Mouse (Mus musculus) C2C12 (cell line): ENCODE measurements around the gene Map9.

Experiments used
- CEBPB ChIP-seq: IDR thresholded peaks from one replicate; pipeline ENCODE4 v1.6.1; 2011; ENCODE audit warnings: low read depth, mild to moderate bottlenecking, control low read depth, moderate library complexity
- CTCF ChIP-seq: IDR thresholded peaks from one replicate; pipeline ENCODE4 v1.5.1; 2011; ENCODE audit not compliant: control insufficient read depth, insufficient read depth, insufficient read length
- MAX ChIP-seq: IDR thresholded peaks from one replicate; pipeline ENCODE4 v1.6.1; 2011; ENCODE audit warnings: mild to moderate bottlenecking, control low read depth
- MYOD1 ChIP-seq: IDR thresholded peaks from one replicate; pipeline ENCODE4 v1.6.1; 2011; ENCODE audit warnings: low read depth; ENCODE audit not compliant: control insufficient read depth, insufficient read length
- MYOG ChIP-seq: IDR thresholded peaks from one replicate; pipeline ENCODE4 v1.6.1; 2011; ENCODE audit not compliant: control insufficient read depth, insufficient read length; ENCODE audit errors: extremely low read depth
- USF1 ChIP-seq: IDR thresholded peaks from one replicate; pipeline ENCODE4 v1.6.1; 2011; ENCODE audit warnings: low read depth, mild to moderate bottlenecking, control low read depth, moderate library complexity

DNA sequence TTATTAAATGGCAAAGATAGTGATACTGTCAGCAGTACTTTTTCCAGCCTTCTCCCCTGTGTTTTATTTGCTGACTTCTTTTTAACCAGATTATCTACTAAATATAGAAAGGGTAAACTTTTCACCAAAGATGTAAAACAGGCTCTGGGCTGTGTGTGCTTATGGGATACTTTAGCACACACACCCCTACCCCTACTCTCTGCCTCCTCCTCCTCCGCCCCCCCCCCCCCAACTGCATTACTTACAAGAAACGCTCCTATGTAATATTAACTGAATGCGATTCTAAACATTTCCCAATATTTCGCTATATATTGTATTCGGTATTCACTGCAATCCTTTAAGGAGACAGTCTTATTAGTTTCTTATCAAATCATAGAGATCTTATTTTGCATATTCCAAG, 504 bp upstream of the Map9 start:
- no peak for TF ChIP-seq CTCF
- TF ChIP-seq CEBPB = no peak
- no peak for TF ChIP-seq USF1
- TF ChIP-seq MAX = no peak
- no peak for TF ChIP-seq MYOG
- TF ChIP-seq MYOD1 = no peak
